Mouse (Mus musculus) heart, embryonic 14.5 days (tissue): ENCODE data around the gene Raly. TPM values are rescaled to one million over a fixed set of nuclear protein-coding genes. Genes with fewer than 3 reads are reported as not detected.

ENCODE experiments used
- ATAC-seq: fragments of 200-750 bp; cut with Nextera tagmentation; 2 replicates; pipeline ENCODE4 v1.8.0; 2017; ENCODE audit warnings: low read depth, moderate TSS enrichment; ENCODE audit not compliant: insufficient number of reproducible peaks, insufficient read depth, low FRiP score
- H3K27ac ChIP-seq, 2 experiments: fragments of 200-500 bp in 1 of 2; fragments of 300-500 bp in 1 of 2; sonication (generic) in 1 of 2; replicated peaks in 1 of 2; 2 replicates each; pipeline ENCODE4 v1.5.1; 2012 to 2014; ENCODE audit warnings: low read depth in 2 of 2, low read length in 2 of 2, control low read depth in 1 of 2, mild to moderate bottlenecking in 1 of 2, mixed read lengths in 1 of 2; ENCODE audit not compliant: control insufficient read depth in 1 of 2, insufficient read depth in 1 of 2
- H3K27me3 ChIP-seq: fragments of 300-500 bp; sonication (generic); 2 replicates; pipeline ENCODE4 v1.6.1; 2014; ENCODE audit warnings: mild to moderate bottlenecking, low read length, control low read depth; ENCODE audit not compliant: control insufficient read depth, insufficient read depth
- H3K36me3 ChIP-seq: fragments of 300-500 bp; sonication (generic); 2 replicates; pipeline ENCODE4 v1.6.1; 2014; ENCODE audit warnings: mild to moderate bottlenecking, control low read depth, low read length, mixed read lengths; ENCODE audit not compliant: control insufficient read depth, insufficient read depth
- H3K4me1 ChIP-seq, 2 experiments: fragments of 200-500 bp in 1 of 2; fragments of 300-500 bp in 1 of 2; sonication (generic) in 1 of 2; 2 replicates each; pipeline ENCODE4 v1.6.1; 2012 to 2014; ENCODE audit warnings: low read length in 2 of 2, control low read depth in 1 of 2, mixed read lengths in 1 of 2; ENCODE audit not compliant: control insufficient read depth in 2 of 2, insufficient read depth in 2 of 2
- H3K4me2 ChIP-seq: fragments of 300-500 bp; sonication (generic); 2 replicates; pipeline ENCODE4 v1.6.1; 2014; ENCODE audit warnings: mild to moderate bottlenecking, low read length
- H3K4me3 ChIP-seq, 2 experiments: fragments of 200-500 bp in 1 of 2; fragments of 300-500 bp in 1 of 2; sonication (generic) in 1 of 2; 2 replicates each; pipeline ENCODE4 v1.5.1; 2012 to 2014; ENCODE audit warnings: low read length in 2 of 2, mild to moderate bottlenecking in 2 of 2, control low read depth in 1 of 2, low read depth in 1 of 2, moderate library complexity in 1 of 2; ENCODE audit not compliant: control insufficient read depth in 1 of 2, insufficient read depth in 1 of 2
- H3K9ac ChIP-seq: fragments of 300-500 bp; sonication (generic); 2 replicates; pipeline ENCODE4 v1.6.1; 2014; ENCODE audit warnings: mild to moderate bottlenecking, low read length
- H3K9me3 ChIP-seq: fragments of 300-500 bp; sonication (generic); 2 replicates; pipeline ENCODE4 v1.6.1; 2016; ENCODE audit warnings: low read length, control low read depth; ENCODE audit not compliant: control insufficient read depth
- WGBS: fragments of 180-500 bp; shearing (Covaris S2); extraction: QIAGEN DNeasy Blood & Tissue Kit; methylation state at CpG from one replicate; pipeline ENCODE4 v1.1.7; 2014; 5-methylcytosine and 5-hydroxymethylcytosine counted together
- polyA plus RNA-seq: library from polyadenylated mRNA; unstranded; fragments of >200 nt; fragmentation: Nextera tagmentation; extraction: Ambion mirVana; gene quantifications from 2 replicates; pipeline ENCODE4 v1.2.1, GENCODE M21; 2014

Raly gene
- polyA plus RNA-seq, 1 experiment from 2014 or later, result 54.2 TPM

GRCm38 (mm10) chr2:154818599-154818998 is 27.7 kb downstream of the Raly start:
- Histone ChIP-seq H3K27me3 (no peaks in the 10 kb centered on the region), H3K9me3 (no peaks in the 10 kb centered on the region), H3K9ac (no peak overlapping the region), H3K27ac (no peak overlapping the region), H3K4me2 (no peak overlapping the region), H3K4me1 (peaks cover 2 to 46% of the 10 kb centered on the region in 2 experiments; a peak in 3 of 4 replicates), H3K4me3 (no peak overlapping the region), H3K36me3 (peaks cover 5% of the 10 kb centered on the region)
- WGBS, result 63% methylated on average over 1 of the region's 1 CpGs
- no peak for ATAC-seq

- Histone ChIP-seq H3K4me2 (no peak overlapping the region), H3K9me3 (no peaks in the 10 kb centered on the region), H3K9ac (no peak overlapping the region), H3K27ac (no peak overlapping the region), H3K4me3 (no peak overlapping the region), H3K4me1 (peaks cover 2 to 46% of the 10 kb centered on the region in 2 experiments; a peak in 3 of 4 replicates), H3K27me3 (no peaks in the 10 kb centered on the region), H3K36me3 (peaks cover 5% of the 10 kb centered on the region)
- 31% methylated on average over 1 of the region's 1 CpGs for WGBS
- ATAC-seq, result no peak
Measured at GRCm38 (mm10) chr2:154820346-154820745, 29.4 kb downstream of the Raly start.

GRCm38 (mm10) chr2:154826054-154826538 is 35.2 kb downstream of the Raly start:
- H3K9ac ChIP-seq, result no peak overlapping the region
- no peaks in the 10 kb centered on the region for H3K27me3 ChIP-seq
- ATAC-seq, result no peak
- H3K4me2 ChIP-seq, result no peak overlapping the region
- H3K9me3 ChIP-seq, result no peaks in the 10 kb centered on the region
- H3K27ac ChIP-seq, result no peak overlapping the region
- no peak overlapping the region for H3K4me3 ChIP-seq
- peaks cover under 1 to 9% of the 10 kb centered on the region in 2 experiments; a peak in 3 of 4 replicates for H3K4me1 ChIP-seq
- 85% methylated on average over 1 of the region's 1 CpGs for WGBS
- peaks cover 11% of the 10 kb centered on the region for H3K36me3 ChIP-seq

GRCm38 (mm10) chr2:154827521-154827920 is 36.6 kb downstream of the Raly start:
- H3K9ac ChIP-seq, result no peak overlapping the region
- peaks cover 7% of the 10 kb centered on the region for H3K36me3 ChIP-seq
- H3K9me3 ChIP-seq, result no peaks in the 10 kb centered on the region
- no peak overlapping the region for H3K4me2 ChIP-seq
- H3K4me3 ChIP-seq, result no peak overlapping the region
- no peak for ATAC-seq
- no peaks in the 10 kb centered on the region for H3K27me3 ChIP-seq
- no peak overlapping the region for H3K27ac ChIP-seq
- H3K4me1 ChIP-seq, result peaks cover 2 to 17% of the 10 kb centered on the region in 2 experiments; a peak in 2 of 4 replicates
- 81% methylated on average over 4 of the region's 4 CpGs for WGBS

GRCm38 (mm10) chr2:154832471-154832870 is 41.6 kb downstream of the Raly start:
- Histone ChIP-seq H3K4me1 (peaks cover 2 to 19% of the 10 kb centered on the region in 2 experiments; a peak in 2 of 4 replicates), H3K27ac (no peak overlapping the region), H3K4me2 (no peak overlapping the region), H3K9ac (no peak overlapping the region), H3K36me3 (peaks cover 6% of the 10 kb centered on the region), H3K4me3 (no peak overlapping the region), H3K27me3 (no peaks in the 10 kb centered on the region), H3K9me3 (0 out of 2 replicates have a peak, but pooled peaks cover 3% of the 10 kb centered on the region)
- WGBS, result 42% methylated on average over 4 of the region's 4 CpGs
- no peak for ATAC-seq

GRCm38 (mm10) chr2:154834149-154834865 is 43.4 kb downstream of the Raly start:
- ATAC-seq, result no peak
- no peaks in the 10 kb centered on the region for H3K27me3 ChIP-seq
- H3K4me1 ChIP-seq, result peaks cover 2 to 19% of the 10 kb centered on the region in 2 experiments; a peak in 2 of 4 replicates
- no peak overlapping the region for H3K27ac ChIP-seq
- H3K36me3 ChIP-seq, result no peaks in the 10 kb centered on the region
- H3K9me3 ChIP-seq, result 0 out of 2 replicates have a peak, but pooled peaks cover 3% of the 10 kb centered on the region
- no peak overlapping the region for H3K9ac ChIP-seq
- H3K4me2 ChIP-seq, result no peak overlapping the region
- WGBS, result 97% methylated on average over 6 of the region's 6 CpGs
- H3K4me3 ChIP-seq, result no peak overlapping the region

- ATAC-seq, result no peak
- no peak overlapping the region for H3K27ac ChIP-seq
- H3K4me2 ChIP-seq, result no peak overlapping the region
Measured at GRCm38 (mm10) chr2:154836537-154836936, 45.6 kb downstream of the Raly start.

More at GRCm38 (mm10) chr2:154836537-154836936, 45.6 kb downstream of the Raly start:
- no peaks in the 10 kb centered on the region for H3K27me3 ChIP-seq
- peaks cover 2 to 12% of the 10 kb centered on the region in 2 experiments; a peak in 2 of 4 replicates for H3K4me1 ChIP-seq
- H3K4me3 ChIP-seq, result no peak overlapping the region
- H3K9me3 ChIP-seq, result peaks cover 13% of the 10 kb centered on the region; the same call in 1 of the 2 replicates
- WGBS, result 76% methylated on average over 2 of the region's 2 CpGs
- H3K9ac ChIP-seq, result no peak overlapping the region
- H3K36me3 ChIP-seq, result no peaks in the 10 kb centered on the region
